Mouse (Mus musculus): ENCODE data around the gene Socs7. TPM values are rescaled to one million over a fixed set of nuclear protein-coding genes. Genes with fewer than 3 reads are reported as not detected.

Socs7 gene
- polyA plus RNA-seq, 1 experiment: 10.0 TPM

DNA sequence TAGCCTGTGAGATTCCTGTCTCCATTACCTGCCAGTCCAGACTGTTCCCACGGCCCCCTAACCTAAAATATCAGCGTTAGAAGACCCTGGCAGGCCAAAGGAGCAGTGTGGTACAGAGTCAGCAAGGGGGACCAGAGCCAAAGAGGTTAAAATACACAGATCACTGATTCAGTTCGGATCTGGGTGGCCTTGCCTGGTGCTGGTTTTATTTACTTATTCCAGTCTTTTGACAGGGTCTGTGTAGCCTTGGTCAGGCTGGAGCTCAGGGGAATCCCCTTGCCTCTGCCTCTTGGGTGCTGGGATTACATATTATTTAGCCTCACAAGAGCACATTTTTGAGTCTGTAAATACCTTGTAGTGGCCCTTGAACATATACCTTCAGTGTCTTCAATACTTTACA is 62.5 kb downstream of the Socs7 start:
- H3K4me1 ChIP-seq (ENCODE audit: control insufficient read depth, insufficient read depth, low read length): peaks cover 21% of the 10 kb centered on the region

DNA sequence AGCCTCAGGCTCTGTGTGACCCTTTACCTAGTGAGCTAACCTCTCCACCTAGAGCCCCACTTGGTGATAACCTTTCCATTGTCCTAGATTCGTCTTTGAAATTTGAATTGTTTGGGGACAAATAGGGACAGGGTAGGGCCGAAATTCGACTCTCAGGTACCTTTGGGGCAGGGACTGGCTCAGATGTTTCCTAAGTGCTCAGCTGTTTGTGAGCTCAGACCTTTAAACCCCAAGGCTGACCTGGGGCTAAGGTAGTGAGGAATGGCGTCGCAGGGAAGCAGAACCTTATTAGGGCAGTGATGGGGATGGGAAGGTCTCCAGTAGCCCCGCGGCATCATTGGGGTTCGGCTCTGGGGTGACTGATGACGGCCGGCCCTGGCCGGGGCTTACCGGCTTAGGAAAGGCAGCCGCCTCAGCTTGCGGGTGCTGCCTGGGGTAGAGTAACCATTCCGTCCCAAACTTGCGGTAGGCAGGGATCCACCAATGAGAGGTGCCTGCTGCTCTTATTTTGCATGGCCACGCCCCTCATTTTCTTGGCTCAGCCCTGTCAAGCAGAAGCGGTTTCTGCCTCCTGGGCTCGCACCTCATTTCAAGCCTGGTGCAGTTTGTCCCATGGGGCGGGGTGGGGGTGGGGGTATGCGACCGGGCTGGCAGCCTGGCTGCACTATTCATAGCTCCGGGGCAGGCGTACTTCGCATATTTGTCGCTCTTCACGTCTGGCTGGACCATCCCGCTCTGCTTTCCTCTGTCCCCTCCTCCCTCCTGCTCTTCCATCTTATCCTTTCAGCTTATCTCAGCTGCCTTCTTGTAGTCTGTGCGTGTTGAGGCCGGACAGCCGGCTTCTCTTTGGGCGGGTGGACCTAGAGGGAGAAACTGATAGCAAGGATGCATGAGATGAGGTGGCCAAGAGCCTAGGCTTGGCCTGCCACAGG is 65.7 kb downstream of the Socs7 start:
- H3K4me1 ChIP-seq (ENCODE audit: control insufficient read depth, insufficient read depth, low read length): peaks cover 25% of the 10 kb centered on the region
- no peak overlapping the region for H3K4me3 ChIP-seq (ENCODE audit: insufficient read depth, low read length)
- H3K27ac ChIP-seq (ENCODE audit: insufficient read depth, low read length): peak overlapping the region; percentile 89
- TF ChIP-seq CTCF (IDR thresholded peaks at IDR 0.05; ENCODE audit: borderline replicate concordance, insufficient read depth, low read length) (no peak), POLR2A (IDR thresholded peaks at IDR 0.05; ENCODE audit: low read depth, low read length) (no peak; the same call in 1 of the 2 replicates)

More for the DNA sequence above, 62.5 kb downstream of the Socs7 start:
- Histone ChIP-seq H3K27ac (ENCODE audit: insufficient read depth, low read length) (no peak overlapping the region), H3K4me3 (ENCODE audit: insufficient read depth, low read length) (no peak overlapping the region)
- no peak for TF ChIP-seq POLR2A (IDR thresholded peaks at IDR 0.05; ENCODE audit: low read depth, low read length)
- no peak for TF ChIP-seq CTCF (IDR thresholded peaks at IDR 0.05; ENCODE audit: borderline replicate concordance, insufficient read depth, low read length)

DNA sequence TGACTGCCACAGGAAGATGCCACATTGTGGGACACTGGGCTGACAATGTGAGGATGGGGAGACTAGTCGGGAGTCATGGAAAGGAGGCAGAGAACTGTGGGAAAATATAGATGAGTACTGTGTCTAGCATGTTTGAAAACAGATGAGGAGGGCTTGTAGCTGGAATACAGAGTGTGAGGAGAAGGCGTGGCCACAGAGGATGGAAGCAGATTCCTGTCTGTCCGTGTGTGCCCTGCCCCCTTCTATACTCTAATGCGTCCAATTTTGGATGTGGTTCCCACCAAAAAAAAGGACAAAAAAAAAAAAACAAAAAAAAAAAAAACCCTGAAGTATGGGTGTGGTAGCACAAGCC is 66.4 kb downstream of the Socs7 start:
- Histone ChIP-seq H3K4me3 (ENCODE audit: insufficient read depth, low read length) (no peak overlapping the region), H3K4me1 (ENCODE audit: control insufficient read depth, insufficient read depth, low read length) (peaks cover 25% of the 10 kb centered on the region), H3K27ac (ENCODE audit: insufficient read depth, low read length) (peak overlapping the region; percentile 89)
- TF ChIP-seq CTCF (IDR thresholded peaks at IDR 0.05; ENCODE audit: borderline replicate concordance, insufficient read depth, low read length): no peak

DNA sequence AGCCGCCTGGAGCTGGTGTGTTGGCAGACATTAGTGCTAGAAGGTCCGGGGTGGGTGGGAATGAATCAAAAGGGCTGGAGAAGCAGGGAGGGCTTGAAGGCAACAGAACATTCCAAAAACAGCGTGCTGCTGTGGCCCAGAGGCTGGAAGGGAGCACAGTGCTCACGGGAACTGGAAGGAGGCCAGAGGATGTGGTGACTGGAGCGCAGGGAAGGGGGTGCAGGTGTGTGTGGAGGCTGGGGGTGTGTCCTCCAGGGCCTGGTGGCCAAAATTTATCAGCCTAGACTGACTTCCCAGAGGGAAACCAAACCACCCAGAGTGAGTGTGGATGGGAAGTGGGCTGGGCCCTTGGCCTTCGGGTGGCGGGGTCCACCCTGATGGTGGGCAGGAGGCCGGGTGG is 67.3 kb downstream of the Socs7 start:
- no peak for TF ChIP-seq CTCF (IDR thresholded peaks at IDR 0.05; ENCODE audit: borderline replicate concordance, insufficient read depth, low read length)
- TF ChIP-seq POLR2A (IDR thresholded peaks at IDR 0.05; ENCODE audit: low read depth, low read length): no peak
- H3K4me1 ChIP-seq (ENCODE audit: control insufficient read depth, insufficient read depth, low read length): peaks cover 25% of the 10 kb centered on the region
- peak overlapping the region; percentile 89; the same call in 1 of the 2 replicates for H3K27ac ChIP-seq (ENCODE audit: insufficient read depth, low read length)
- no peak overlapping the region for H3K4me3 ChIP-seq (ENCODE audit: insufficient read depth, low read length)

DNA sequence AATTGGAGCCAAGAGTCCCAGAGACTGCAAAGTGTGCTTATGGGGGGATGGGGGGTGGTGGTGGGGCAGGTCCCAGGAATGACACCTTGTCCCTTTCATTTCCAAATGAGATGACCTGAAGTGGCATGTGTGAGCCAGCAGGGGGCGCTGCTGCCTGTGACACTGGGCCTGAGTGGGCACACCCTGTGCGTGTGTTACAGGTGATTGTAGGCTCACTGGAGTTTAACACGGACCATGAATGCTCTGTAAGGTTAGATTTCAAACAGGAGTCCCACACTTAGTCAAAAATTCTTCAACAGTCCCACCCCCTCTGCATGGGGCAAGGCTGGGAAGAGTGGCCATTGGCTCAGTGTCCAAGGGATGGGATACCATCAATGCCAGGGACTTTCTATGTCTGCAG is 69.7 kb downstream of the Socs7 start:
- Histone ChIP-seq H3K27ac (ENCODE audit: insufficient read depth, low read length) (no peak overlapping the region), H3K4me3 (ENCODE audit: insufficient read depth, low read length) (no peak overlapping the region), H3K4me1 (ENCODE audit: control insufficient read depth, insufficient read depth, low read length) (peaks cover 31% of the 10 kb centered on the region)
- TF ChIP-seq POLR2A (IDR thresholded peaks at IDR 0.05; ENCODE audit: low read depth, low read length) (no peak), CTCF (IDR thresholded peaks at IDR 0.05; ENCODE audit: borderline replicate concordance, insufficient read depth, low read length) (peak; percentile 99)

DNA sequence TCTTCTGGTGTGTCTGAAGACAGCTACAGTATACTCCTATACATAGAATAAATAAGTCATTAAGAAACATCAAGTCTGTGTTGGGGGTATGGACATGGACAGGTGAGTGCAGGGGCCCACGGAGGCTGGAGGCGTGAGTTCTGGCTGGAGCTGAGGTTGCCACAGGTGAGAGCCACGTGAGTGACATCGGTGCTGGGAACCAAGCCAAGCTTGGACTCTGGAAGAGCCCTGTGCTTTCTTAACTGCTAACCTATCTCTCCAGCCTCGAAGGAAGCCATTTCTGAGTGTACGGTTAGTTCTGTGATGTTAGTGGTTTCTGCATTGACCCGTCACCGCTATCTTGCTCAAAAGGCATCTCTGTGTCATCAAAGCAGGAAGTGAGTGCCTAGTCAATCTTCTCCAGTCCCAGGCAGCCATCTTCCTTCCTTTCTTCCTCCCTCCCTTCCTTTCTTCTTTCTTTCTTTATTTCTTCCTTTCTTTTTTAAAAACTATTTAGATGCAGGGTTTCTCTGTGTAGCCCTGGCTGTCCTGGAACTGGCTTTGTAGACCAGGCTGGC is 70.7 kb downstream of the Socs7 start:
- TF ChIP-seq POLR2A (IDR thresholded peaks at IDR 0.05; ENCODE audit: low read depth, low read length) (no peak), CTCF (IDR thresholded peaks at IDR 0.05; ENCODE audit: borderline replicate concordance, insufficient read depth, low read length) (no peak)
- Histone ChIP-seq H3K27ac (ENCODE audit: insufficient read depth, low read length) (no peak overlapping the region), H3K4me3 (ENCODE audit: insufficient read depth, low read length) (no peak overlapping the region), H3K4me1 (ENCODE audit: control insufficient read depth, insufficient read depth, low read length) (peaks cover 27% of the 10 kb centered on the region)

DNA sequence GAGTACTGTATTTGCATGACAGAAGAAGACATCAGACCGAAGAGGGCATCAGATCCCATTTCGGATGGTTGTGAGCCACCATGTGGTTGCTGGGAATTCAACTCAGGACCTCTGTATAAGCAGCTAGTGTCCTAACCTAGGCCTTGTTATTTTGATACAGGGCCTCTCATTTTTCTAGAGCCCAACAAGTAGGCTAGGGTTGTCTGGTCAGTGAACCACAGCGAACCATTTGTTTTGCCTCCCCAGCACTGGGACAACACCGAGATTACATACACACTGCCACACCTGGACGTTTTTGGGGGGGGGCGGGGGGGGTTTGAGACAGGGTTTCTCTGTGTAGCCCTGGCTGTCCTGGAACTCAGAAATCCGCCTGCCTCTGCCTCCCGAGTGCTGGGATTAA is 71.8 kb downstream of the Socs7 start:
- H3K4me1 ChIP-seq (ENCODE audit: control insufficient read depth, insufficient read depth, low read length): peaks cover 30% of the 10 kb centered on the region
- no peak overlapping the region for H3K27ac ChIP-seq (ENCODE audit: insufficient read depth, low read length)
- H3K4me3 ChIP-seq (ENCODE audit: insufficient read depth, low read length): no peak overlapping the region
- TF ChIP-seq CTCF (IDR thresholded peaks at IDR 0.05; ENCODE audit: borderline replicate concordance, insufficient read depth, low read length) (no peak), POLR2A (IDR thresholded peaks at IDR 0.05; ENCODE audit: low read depth, low read length) (no peak)

DNA sequence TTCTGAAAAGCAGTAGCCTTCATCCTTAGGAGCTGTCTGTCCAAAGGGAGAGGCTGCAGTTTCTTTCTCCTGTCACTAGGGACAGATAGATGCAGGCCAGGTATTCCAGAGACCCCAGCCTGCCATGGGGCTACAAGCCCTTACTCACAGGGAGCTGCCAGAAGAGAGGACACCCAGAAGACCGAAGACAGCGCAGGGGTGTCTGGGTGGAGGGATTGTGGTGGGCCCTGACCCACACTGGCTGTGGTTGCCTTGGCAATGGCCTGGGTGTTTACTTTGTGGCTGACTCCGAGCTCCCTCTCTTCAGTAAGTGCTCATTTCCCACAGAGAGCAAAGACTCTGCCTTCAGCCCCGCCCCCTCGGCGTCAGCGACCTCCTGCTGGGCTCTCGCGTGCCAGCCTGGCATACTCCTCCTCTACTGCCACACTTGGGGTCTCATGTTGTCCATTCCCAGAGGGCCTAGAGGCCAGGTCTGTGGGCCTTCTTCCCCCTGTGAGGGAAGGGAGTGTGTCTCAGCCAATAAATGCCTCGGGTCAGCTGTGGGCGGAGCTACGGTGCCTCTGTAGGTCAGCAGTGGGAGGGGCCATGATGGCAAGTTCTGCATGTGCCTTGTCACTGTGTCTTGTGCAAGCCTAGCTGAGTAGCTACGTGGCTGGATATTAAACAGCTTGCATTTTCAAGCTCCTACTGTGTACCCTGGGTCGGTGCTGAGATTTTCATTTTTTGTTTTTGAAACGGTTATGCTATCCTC is 72.5 kb downstream of the Socs7 start:
- TF ChIP-seq POLR2A (IDR thresholded peaks at IDR 0.05; ENCODE audit: low read depth, low read length): peak; percentile 67
- no peak for TF ChIP-seq CTCF (IDR thresholded peaks at IDR 0.05; ENCODE audit: borderline replicate concordance, insufficient read depth, low read length)
- Histone ChIP-seq H3K27ac (ENCODE audit: insufficient read depth, low read length) (peak overlapping the region; percentile 88), H3K4me3 (ENCODE audit: insufficient read depth, low read length) (no peak overlapping the region), H3K4me1 (ENCODE audit: control insufficient read depth, insufficient read depth, low read length) (peaks cover 28% of the 10 kb centered on the region)

DNA sequence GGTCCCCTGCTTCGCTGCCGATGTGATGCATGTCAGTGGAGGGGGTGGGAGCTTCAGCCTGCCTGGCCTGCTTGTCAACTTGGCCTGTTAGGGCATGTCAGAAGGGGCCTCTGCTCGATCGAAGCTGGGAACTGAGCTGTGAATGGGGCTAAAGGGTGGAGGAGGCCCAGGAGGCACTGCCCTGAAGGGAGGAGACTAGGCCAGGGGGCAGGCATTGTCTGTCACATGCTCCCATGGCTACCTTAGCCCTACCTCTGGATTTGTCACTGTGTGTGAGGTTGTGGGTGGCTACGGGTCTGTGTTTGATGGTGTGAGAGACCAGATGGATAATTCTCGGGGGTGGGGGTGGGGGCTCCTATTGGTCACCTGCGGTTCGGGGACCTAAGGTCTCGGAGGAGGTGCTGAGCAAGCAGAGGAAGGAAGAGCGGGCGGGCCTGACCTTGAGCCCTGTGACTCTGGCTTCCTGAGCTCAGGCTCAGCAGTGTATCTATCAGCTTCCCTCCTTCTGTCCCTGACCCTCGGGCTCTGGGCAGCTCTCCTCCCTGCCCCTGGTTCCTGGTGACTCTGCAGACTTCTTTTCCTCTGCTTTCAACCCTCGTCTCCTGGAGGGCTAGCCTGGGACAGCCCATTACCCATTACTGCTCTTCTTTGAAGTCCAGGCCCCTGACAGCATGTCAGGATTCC is 73.6 kb downstream of the Socs7 start:
- Histone ChIP-seq H3K4me1 (ENCODE audit: control insufficient read depth, insufficient read depth, low read length) (peaks cover 27% of the 10 kb centered on the region), H3K4me3 (ENCODE audit: insufficient read depth, low read length) (no peak overlapping the region), H3K27ac (ENCODE audit: insufficient read depth, low read length) (peak overlapping the region; percentile 88)
- peak; percentile 60 for TF ChIP-seq POLR2A (IDR thresholded peaks at IDR 0.05; ENCODE audit: low read depth, low read length)
- TF ChIP-seq CTCF (IDR thresholded peaks at IDR 0.05; ENCODE audit: borderline replicate concordance, insufficient read depth, low read length): no peak
